Mouse (Mus musculus) MEL (cell line): Measurements from ENCODE around the gene Galnt17. TPM values are rescaled to one million over a fixed set of nuclear protein-coding genes. Genes with fewer than 3 reads are reported as not detected.

Experiments used
- DNase-seq: peaks from one replicate; pipeline ENCODE4 v3.0.0; 2011; ENCODE audit warnings: low read depth, low spot score
- H3K27ac ChIP-seq: 2 replicates; pipeline ENCODE4 v1.5.1; 2012; ENCODE audit warnings: low read depth, mild to moderate bottlenecking, control low read depth, low read length, moderate library complexity; ENCODE audit not compliant: control insufficient read depth
- H3K27me3 ChIP-seq, 2 experiments: fragments of 150-350 bp in 1 of 2; sonication (generic) in 1 of 2; 2 replicates each; pipeline ENCODE4 v1.6.1; 2012; ENCODE audit warnings: low read length in 2 of 2, mild to moderate bottlenecking in 2 of 2, improper control_type of control experiment in 1 of 2, moderate library complexity in 1 of 2; ENCODE audit not compliant: insufficient read depth in 2 of 2, control insufficient read depth in 1 of 2
- H3K36me3 ChIP-seq, 2 experiments: 2 replicates each; pipeline ENCODE4 v1.6.1; 2012 to 2014; ENCODE audit warnings: low read length in 2 of 2, improper control_type of control experiment in 1 of 2, inconsistent platforms in 1 of 2, mild to moderate bottlenecking in 1 of 2; ENCODE audit not compliant: insufficient read depth in 2 of 2, control insufficient read depth in 1 of 2
- H3K4me1 ChIP-seq, 2 experiments: fragments of 150-350 bp in 1 of 2; sonication (generic) in 1 of 2; 2 replicates each; pipeline ENCODE4 v1.6.1; 2012; ENCODE audit warnings: low read length in 2 of 2, improper control_type of control experiment in 1 of 2, mild to moderate bottlenecking in 1 of 2; ENCODE audit not compliant: insufficient read depth in 2 of 2, control insufficient read depth in 1 of 2
- H3K4me3 ChIP-seq, 2 experiments: fragments of 150-350 bp in 1 of 2; sonication (generic) in 1 of 2; 2 replicates each; pipeline ENCODE4 v1.5.1; 2012; ENCODE audit warnings: low read depth in 2 of 2, low read length in 2 of 2, mild to moderate bottlenecking in 2 of 2, moderate library complexity in 2 of 2, control low read depth in 1 of 2, improper control_type of control experiment in 1 of 2; ENCODE audit not compliant: control insufficient read depth in 1 of 2, insufficient read depth in 1 of 2
- H3K79me2 ChIP-seq: 2 replicates; pipeline ENCODE4 v1.6.1; 2012; ENCODE audit warnings: mild to moderate bottlenecking, low read length, moderate library complexity; ENCODE audit not compliant: control insufficient read depth, poor library complexity, insufficient read depth
- H3K9ac ChIP-seq: 2 replicates; pipeline ENCODE4 v1.6.1; 2012; ENCODE audit warnings: low read depth, mild to moderate bottlenecking, control low read depth, low read length, moderate library complexity; ENCODE audit not compliant: control insufficient read depth, poor library complexity, severe bottlenecking
- H3K9me3 ChIP-seq: fragments of 150-350 bp; sonication (generic); replicated peaks from 2 replicates; pipeline ENCODE4 v1.6.1; 2012; ENCODE audit warnings: mild to moderate bottlenecking, low read length, improper control_type of control experiment, moderate library complexity; ENCODE audit not compliant: insufficient read depth
- BHLHE40 ChIP-seq: IDR thresholded peaks from 2 replicates; pipeline ENCODE4 v1.6.1; 2012; ENCODE audit warnings: low read depth, mild to moderate bottlenecking, inconsistent platforms, low read length, improper control_type of control experiment, borderline replicate concordance
- CHD1 ChIP-seq: IDR thresholded peaks from 2 replicates; pipeline ENCODE4 v1.6.1; 2012; ENCODE audit warnings: low read depth, mild to moderate bottlenecking, inconsistent platforms, low read length, improper control_type of control experiment
- CTCF ChIP-seq, 3 experiments: IDR thresholded peaks in 2 of 3; conservative IDR thresholded peaks in 1 of 3; 2 replicates each; pipeline ENCODE4 v1.5.1; 2011 to 2012; ENCODE audit warnings: low read length in 3 of 3, low read depth in 2 of 3, mild to moderate bottlenecking in 2 of 3, improper control_type of control experiment in 1 of 3, inconsistent platforms in 1 of 3, mixed read lengths in 1 of 3, moderate library complexity in 1 of 3; ENCODE audit not compliant: control insufficient read depth in 1 of 3, insufficient read depth in 1 of 3, poor library complexity in 1 of 3, severe bottlenecking in 1 of 3
- E2F4 ChIP-seq: IDR thresholded peaks from 2 replicates; pipeline ENCODE4 v1.6.1; 2011; ENCODE audit warnings: low read depth, low read length, improper control_type of control experiment, borderline replicate concordance
- ELF1 ChIP-seq: IDR thresholded peaks from 2 replicates; pipeline ENCODE4 v1.6.1; 2014; ENCODE audit warnings: low read depth, mild to moderate bottlenecking, inconsistent platforms, low read length, improper control_type of control experiment, moderate library complexity
- HCFC1 ChIP-seq: IDR thresholded peaks from 2 replicates; pipeline ENCODE4 v1.6.1; 2012; ENCODE audit warnings: low read depth, mild to moderate bottlenecking, inconsistent platforms, low read length, improper control_type of control experiment, moderate library complexity
- JUND ChIP-seq: IDR thresholded peaks from 2 replicates; pipeline ENCODE4 v1.6.1; 2011; ENCODE audit warnings: low read depth, mild to moderate bottlenecking, improper control_type of control experiment, low read length
- MAFK ChIP-seq: IDR thresholded peaks from 2 replicates; pipeline ENCODE4 v1.6.1; 2011; ENCODE audit warnings: low read depth, mild to moderate bottlenecking, low read length, improper control_type of control experiment, borderline replicate concordance
- MAZ ChIP-seq: IDR thresholded peaks from 2 replicates; pipeline ENCODE4 v1.6.1; 2012; ENCODE audit warnings: low read depth, mild to moderate bottlenecking, inconsistent platforms, low read length, improper control_type of control experiment
- NRF1 ChIP-seq: IDR thresholded peaks from 2 replicates; pipeline ENCODE4 v1.6.1; 2014; ENCODE audit warnings: low read depth, mild to moderate bottlenecking, inconsistent platforms, low read length, improper control_type of control experiment, moderate library complexity; ENCODE audit not compliant: poor library complexity, insufficient read depth, severe bottlenecking
- RAD21 ChIP-seq: IDR thresholded peaks from 2 replicates; pipeline ENCODE4 v1.6.1; 2011; ENCODE audit warnings: mild to moderate bottlenecking, low read depth, low read length, improper control_type of control experiment
- RCOR1 ChIP-seq: IDR thresholded peaks from 2 replicates; pipeline ENCODE4 v1.6.1; 2012; ENCODE audit warnings: low read depth, mild to moderate bottlenecking, inconsistent platforms, low read length, improper control_type of control experiment
- SMC3 ChIP-seq: IDR thresholded peaks from 2 replicates; pipeline ENCODE4 v1.6.1; 2011; ENCODE audit warnings: low read depth, low read length, improper control_type of control experiment
- TCF12 ChIP-seq: IDR thresholded peaks from 2 replicates; pipeline ENCODE4 v1.6.1; 2014; ENCODE audit warnings: low read depth, mild to moderate bottlenecking, inconsistent platforms, low read length, improper control_type of control experiment, moderate library complexity
- ZKSCAN1 ChIP-seq: IDR thresholded peaks from 2 replicates; pipeline ENCODE4 v1.6.1; 2012; ENCODE audit warnings: low read depth, mild to moderate bottlenecking, inconsistent platforms, low read length, improper control_type of control experiment, moderate library complexity
- ZMIZ1 ChIP-seq: IDR thresholded peaks from 2 replicates; pipeline ENCODE4 v1.6.1; 2012; ENCODE audit warnings: low read depth, mild to moderate bottlenecking, inconsistent platforms, low read length, improper control_type of control experiment, moderate library complexity
- ZNF384 ChIP-seq: IDR thresholded peaks from 2 replicates; pipeline ENCODE4 v1.6.1; 2012; ENCODE audit warnings: low read depth, mild to moderate bottlenecking, inconsistent platforms, low read length, improper control_type of control experiment
- polyA plus RNA-seq, 2 experiments: library from polyadenylated mRNA; stranded (reverse) in 1 of 2; unstranded in 1 of 2; fragments of >175 nt in 1 of 2; fragments of >200 nt in 1 of 2; gene quantifications; 2 replicates each; pipeline versions ENCODE4 v1.2.1 to v1.2.4; 2012; ENCODE audit warnings: low replicate concordance in 2 of 2, low read depth in 1 of 2; ENCODE audit not compliant: insufficient read length in 2 of 2, insufficient read depth in 1 of 2, missing spikeins in 1 of 2
- total RNA-seq: library from RNA; depleted of rRNA; stranded (reverse); fragments of 300-350 nt; gene quantifications from 2 replicates; pipeline ENCODE4 v1.2.3, GENCODE M21; 2012

Gene Galnt17
- total and polyA plus RNA-seq, 3 experiments, result not detected

DNA sequence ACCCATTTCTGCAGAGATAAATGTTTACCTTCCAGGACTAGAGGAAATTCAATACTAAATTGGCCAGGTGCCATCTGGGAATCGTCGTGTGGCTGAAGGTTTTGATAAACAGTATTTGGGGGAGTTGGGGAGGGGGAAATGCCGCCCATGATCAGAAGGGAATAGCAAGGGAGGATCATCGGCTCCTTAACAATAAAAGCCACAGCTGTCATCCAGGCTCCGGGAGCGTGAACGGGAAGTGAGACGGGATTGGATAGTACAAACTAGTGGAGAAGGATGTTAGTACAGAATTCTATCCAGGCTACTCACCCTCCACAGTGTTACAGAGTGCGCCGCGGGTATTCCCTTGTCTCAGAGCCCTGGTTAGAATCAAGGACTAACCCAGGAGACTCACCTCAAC lies 219.4 kb downstream of the Galnt17 start (continued):
- TF ChIP-seq HCFC1, result no peak
- TF ChIP-seq JUND, result no peak

DNA sequence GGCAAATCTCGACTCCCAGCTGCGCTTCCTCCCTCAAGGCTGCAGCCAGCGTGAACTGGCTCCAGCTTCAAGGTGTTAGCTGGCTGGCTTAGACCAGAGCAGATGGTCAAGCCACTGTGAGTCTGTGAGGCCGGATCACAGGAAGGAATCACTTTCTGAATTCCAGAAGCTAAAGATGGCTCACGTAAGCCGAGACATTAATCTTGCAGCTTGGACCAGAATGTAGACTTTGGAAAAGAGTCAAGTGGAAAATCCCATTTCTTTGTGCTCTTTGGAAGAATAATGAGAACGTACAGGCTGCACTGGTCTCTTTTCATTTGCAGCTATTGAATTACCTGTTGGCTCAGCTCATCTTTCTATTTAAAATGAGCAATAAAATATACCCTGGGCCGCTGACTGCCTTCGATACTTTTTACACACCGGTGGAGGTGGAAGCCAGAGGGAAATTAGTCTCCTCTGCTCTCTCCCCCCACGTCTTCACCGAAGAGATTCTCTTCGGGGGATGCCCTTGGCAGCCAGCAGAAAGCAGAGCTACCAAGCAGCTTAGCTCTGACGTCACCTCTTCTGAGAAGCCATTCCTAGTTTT lies 225.1 kb downstream of the Galnt17 start:
- H3K79me2 ChIP-seq, result no peaks in the 10 kb centered on the region
- no peaks in the 10 kb centered on the region for H3K27me3 ChIP-seq
- H3K36me3 ChIP-seq, result no peaks in the 10 kb centered on the region
- no peaks in the 10 kb centered on the region for H3K4me1 ChIP-seq
- no peak for DNase-seq
- H3K27ac ChIP-seq, result no peak overlapping the region
- no peak for TF ChIP-seq MAFK
- TF ChIP-seq TCF12, result no peak
- no peak for TF ChIP-seq MAZ
- TF ChIP-seq RCOR1, result no peak
- TF ChIP-seq ZKSCAN1, result no peak
- TF ChIP-seq JUND, result no peak
- TF ChIP-seq ZMIZ1, result no peak
- no peak for TF ChIP-seq RAD21
- TF ChIP-seq ELF1, result no peak
- no peak for TF ChIP-seq SMC3
- TF ChIP-seq HCFC1, result no peak
- TF ChIP-seq NRF1, result no peak
- no peak for TF ChIP-seq BHLHE40
- no peak for TF ChIP-seq ZNF384
- H3K9ac ChIP-seq, result no peak overlapping the region
- H3K4me3 ChIP-seq, result no peak overlapping the region
- H3K9me3 ChIP-seq, result no peaks in the 10 kb centered on the region

DNA sequence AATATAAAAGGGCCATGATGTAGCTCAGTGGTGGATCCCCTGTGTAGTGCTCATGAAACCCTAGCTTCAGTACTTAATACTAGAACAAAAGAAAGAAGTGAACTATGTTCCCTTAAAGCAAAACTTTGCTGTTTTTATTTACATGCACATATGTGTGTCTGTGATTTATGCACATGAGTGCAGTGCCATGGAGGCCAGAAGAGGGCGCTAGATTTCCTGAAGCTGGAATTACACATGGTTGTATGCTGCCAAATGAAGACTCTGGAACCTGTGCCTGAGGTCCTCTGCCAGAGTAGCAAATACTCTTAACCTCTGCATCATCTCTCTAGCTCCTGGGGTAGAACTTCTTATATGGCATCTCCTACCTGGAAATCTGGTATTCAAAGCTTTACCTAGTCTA lies 230.6 kb downstream of the Galnt17 start:
- H3K36me3 ChIP-seq, result no peaks in the 10 kb centered on the region
- no peaks in the 10 kb centered on the region for H3K9me3 ChIP-seq
- H3K9ac ChIP-seq, result no peak overlapping the region
- H3K4me1 ChIP-seq, result no peaks in the 10 kb centered on the region
- TF ChIP-seq E2F4 (no peak), ZNF384 (no peak), MAFK (no peak), CHD1 (no peak), CTCF (IDR thresholded peaks at IDR 0.05 in 2 of 3, conservative IDR thresholded peaks at IDR 0.05 in 1 of 3; ENCODE audit: control insufficient read depth in 1 of 3, insufficient read depth in 1 of 3, low read depth in 2 of 3, low read length in 3 of 3, poor library complexity in 1 of 3, severe bottlenecking in 1 of 3) (peak in 1 of 3 experiments; percentile 12; a peak in 1 of 6 replicates), HCFC1 (no peak)
- H3K4me3 ChIP-seq, result no peak overlapping the region
- no peaks in the 10 kb centered on the region for H3K27me3 ChIP-seq
- H3K79me2 ChIP-seq, result no peaks in the 10 kb centered on the region
- H3K27ac ChIP-seq, result no peak overlapping the region
- no peak for DNase-seq
